Mouse (Mus musculus) liver, embryonic 16.5 days (tissue): Measurements from ENCODE around the gene Vrk1. TPM values are rescaled to one million over a fixed set of nuclear protein-coding genes. Genes with fewer than 3 reads are reported as not detected.
A peak's percentile ranks its signal among the peaks of the same experiment; 100 is the strongest.

Experiments
- ATAC-seq: fragments of 200-750 bp; cut with Nextera tagmentation; 2 replicates; pipeline ENCODE4 v1.8.0; 2017; ENCODE audit warnings: low read depth, mild to moderate bottlenecking, moderate number of reproducible peaks, moderate library complexity
- H3K27ac ChIP-seq: fragments of 300-500 bp; sonication (generic); 2 replicates; pipeline ENCODE4 v1.5.1; 2014; ENCODE audit warnings: mild to moderate bottlenecking, low read length
- H3K27me3 ChIP-seq: fragments of 300-500 bp; sonication (generic); 2 replicates; pipeline ENCODE4 v1.6.1; 2014; ENCODE audit warnings: low read depth, low read length, mixed read lengths; ENCODE audit not compliant: control insufficient read depth, insufficient read depth
- H3K36me3 ChIP-seq: fragments of 300-500 bp; sonication (generic); 2 replicates; pipeline ENCODE4 v1.6.1; 2014; ENCODE audit warnings: mild to moderate bottlenecking; ENCODE audit not compliant: control insufficient read depth, insufficient read depth
- H3K4me1 ChIP-seq: fragments of 300-500 bp; sonication (generic); 2 replicates; pipeline ENCODE4 v1.6.1; 2014; ENCODE audit warnings: low read depth, low read length, mixed read lengths; ENCODE audit not compliant: control insufficient read depth
- H3K4me2 ChIP-seq: fragments of 300-500 bp; sonication (generic); 2 replicates; pipeline ENCODE4 v1.6.1; 2014; ENCODE audit warnings: low read depth, low read length, mixed read lengths
- H3K4me3 ChIP-seq: fragments of 300-500 bp; sonication (generic); 2 replicates; pipeline ENCODE4 v1.5.1; 2014; ENCODE audit warnings: low read depth, mild to moderate bottlenecking, low read length
- H3K9ac ChIP-seq: fragments of 300-500 bp; sonication (generic); 2 replicates; pipeline ENCODE4 v1.6.1; 2014; ENCODE audit warnings: low read depth, low read length
- H3K9me3 ChIP-seq: fragments of 300-500 bp; sonication (generic); replicated peaks from 2 replicates; pipeline ENCODE4 v1.6.1; 2016; ENCODE audit warnings: low read length; ENCODE audit not compliant: control insufficient read depth
- WGBS: fragments of 180-500 bp; shearing (Covaris S2); extraction: QIAGEN DNeasy Blood & Tissue Kit; methylation state at CpG from one replicate; pipeline ENCODE4 v1.1.7; 2014; ENCODE audit not compliant: insufficient replicate concordance; 5-methylcytosine and 5-hydroxymethylcytosine counted together
- polyA plus RNA-seq: library from polyadenylated mRNA; unstranded; fragments of >200 nt; fragmentation: Nextera tagmentation; extraction: Ambion mirVana; gene quantifications from 2 replicates; pipeline ENCODE4 v1.2.1, GENCODE M21; 2015

Vrk1 gene
- polyA plus RNA-seq, 1 experiment from 2014 or later: 69.1 TPM

GRCm38 (mm10) chr12:106055799-106056198 lies 45.8 kb downstream of the Vrk1 start:
- H3K4me1 ChIP-seq: no peaks in the 10 kb centered on the region

GRCm38 (mm10) chr12:106059873-106060573 lies 50.0 kb downstream of the Vrk1 start:
- no peaks in the 10 kb centered on the region for H3K27me3 ChIP-seq
- peak overlapping the region; percentile 4; the same call in 1 of the 2 replicates for H3K27ac ChIP-seq
- no peak overlapping the region for H3K9ac ChIP-seq
- 0 out of 2 replicates have a peak, but pooled peaks have one; percentile 11 for ATAC-seq
- H3K4me2 ChIP-seq: no peak overlapping the region
- no peak overlapping the region for H3K4me3 ChIP-seq
- H3K36me3 ChIP-seq: peaks cover 51% of the 10 kb centered on the region
- no peaks in the 10 kb centered on the region for H3K4me1 ChIP-seq
- WGBS: 86% methylated on average over 12 of the region's 12 CpGs
- no peaks in the 10 kb centered on the region for H3K9me3 ChIP-seq

More at GRCm38 (mm10) chr12:106055799-106056198, 45.8 kb downstream of the Vrk1 start:
- peak; percentile 56 for ATAC-seq
- no peaks in the 10 kb centered on the region for H3K9me3 ChIP-seq
- no peak overlapping the region for H3K9ac ChIP-seq
- H3K4me2 ChIP-seq: no peak overlapping the region
- WGBS: 36% methylated on average over 6 of the region's 6 CpGs
- H3K27ac ChIP-seq: no peak overlapping the region
- no peaks in the 10 kb centered on the region for H3K27me3 ChIP-seq
- no peak overlapping the region for H3K4me3 ChIP-seq
- H3K36me3 ChIP-seq: peaks cover 39% of the 10 kb centered on the region

- Histone ChIP-seq H3K27me3 (no peaks in the 10 kb centered on the region), H3K4me3 (no peak overlapping the region), H3K4me2 (no peak overlapping the region), H3K9ac (no peak overlapping the region), H3K9me3 (no peaks in the 10 kb centered on the region), H3K27ac (no peak overlapping the region), H3K36me3 (peaks cover 31% of the 10 kb centered on the region), H3K4me1 (no peaks in the 10 kb centered on the region)
- WGBS: 90% methylated on average over 22 of the region's 22 CpGs
- no peak for ATAC-seq
Measured at GRCm38 (mm10) chr12:106070434-106071155, 60.6 kb downstream of the Vrk1 start.

GRCm38 (mm10) chr12:106071575-106072166 lies 61.6 kb downstream of the Vrk1 start:
- Histone ChIP-seq H3K9me3 (no peaks in the 10 kb centered on the region), H3K36me3 (peaks cover 26% of the 10 kb centered on the region), H3K4me2 (no peak overlapping the region), H3K27me3 (no peaks in the 10 kb centered on the region), H3K4me1 (no peaks in the 10 kb centered on the region), H3K27ac (no peak overlapping the region), H3K4me3 (no peak overlapping the region), H3K9ac (no peak overlapping the region)
- WGBS: 83% methylated on average over 10 of the region's 10 CpGs
- no peak for ATAC-seq

- WGBS: 85% methylated on average over 12 of the region's 12 CpGs
- Histone ChIP-seq H3K4me1 (no peaks in the 10 kb centered on the region), H3K9me3 (no peaks in the 10 kb centered on the region), H3K4me2 (no peak overlapping the region), H3K9ac (no peak overlapping the region), H3K27ac (no peak overlapping the region), H3K27me3 (no peaks in the 10 kb centered on the region), H3K36me3 (peaks cover 18% of the 10 kb centered on the region), H3K4me3 (no peak overlapping the region)
- no peak for ATAC-seq
Measured at GRCm38 (mm10) chr12:106074371-106075155, 64.5 kb downstream of the Vrk1 start.

- H3K9me3 ChIP-seq: no peaks in the 10 kb centered on the region
- 85% methylated on average over 15 of the region's 15 CpGs for WGBS
- ATAC-seq: no peak
- H3K4me3 ChIP-seq: no peak overlapping the region
- peaks cover 10% of the 10 kb centered on the region for H3K36me3 ChIP-seq
- no peaks in the 10 kb centered on the region for H3K4me1 ChIP-seq
- no peak overlapping the region for H3K4me2 ChIP-seq
- no peak overlapping the region for H3K9ac ChIP-seq
- H3K27ac ChIP-seq: no peak overlapping the region
- no peaks in the 10 kb centered on the region for H3K27me3 ChIP-seq
Measured at GRCm38 (mm10) chr12:106076131-106076530, 66.1 kb downstream of the Vrk1 start.

- H3K9ac ChIP-seq: no peak overlapping the region
- no peaks in the 10 kb centered on the region for H3K27me3 ChIP-seq
- WGBS: 88% methylated on average over 5 of the region's 5 CpGs
- no peak overlapping the region for H3K4me3 ChIP-seq
- H3K4me1 ChIP-seq: no peaks in the 10 kb centered on the region
- no peaks in the 10 kb centered on the region for H3K9me3 ChIP-seq
- peaks cover 5% of the 10 kb centered on the region; the same call in 1 of the 2 replicates for H3K36me3 ChIP-seq
- ATAC-seq: no peak
- H3K4me2 ChIP-seq: no peak overlapping the region
- no peak overlapping the region for H3K27ac ChIP-seq
Measured at GRCm38 (mm10) chr12:106080511-106080910, 70.5 kb downstream of the Vrk1 start.

GRCm38 (mm10) chr12:106080945-106081747 lies 71.1 kb downstream of the Vrk1 start:
- Histone ChIP-seq H3K9me3 (no peaks in the 10 kb centered on the region), H3K27me3 (no peaks in the 10 kb centered on the region), H3K4me1 (no peaks in the 10 kb centered on the region), H3K36me3 (peaks cover 3% of the 10 kb centered on the region; the same call in 1 of the 2 replicates), H3K9ac (no peak overlapping the region), H3K4me2 (no peak overlapping the region), H3K27ac (no peak overlapping the region), H3K4me3 (no peak overlapping the region)
- no peak for ATAC-seq
- 82% methylated on average over 23 of the region's 23 CpGs for WGBS
